Mouse (Mus musculus): ENCODE measurements at regions not wholly inside any gene's neighbourhood (a gene's known extent, or its start where the extent isn't known, plus 50 kb on each side); places are given as distances from the start of the nearest gene placed in this dataset.

DNA sequence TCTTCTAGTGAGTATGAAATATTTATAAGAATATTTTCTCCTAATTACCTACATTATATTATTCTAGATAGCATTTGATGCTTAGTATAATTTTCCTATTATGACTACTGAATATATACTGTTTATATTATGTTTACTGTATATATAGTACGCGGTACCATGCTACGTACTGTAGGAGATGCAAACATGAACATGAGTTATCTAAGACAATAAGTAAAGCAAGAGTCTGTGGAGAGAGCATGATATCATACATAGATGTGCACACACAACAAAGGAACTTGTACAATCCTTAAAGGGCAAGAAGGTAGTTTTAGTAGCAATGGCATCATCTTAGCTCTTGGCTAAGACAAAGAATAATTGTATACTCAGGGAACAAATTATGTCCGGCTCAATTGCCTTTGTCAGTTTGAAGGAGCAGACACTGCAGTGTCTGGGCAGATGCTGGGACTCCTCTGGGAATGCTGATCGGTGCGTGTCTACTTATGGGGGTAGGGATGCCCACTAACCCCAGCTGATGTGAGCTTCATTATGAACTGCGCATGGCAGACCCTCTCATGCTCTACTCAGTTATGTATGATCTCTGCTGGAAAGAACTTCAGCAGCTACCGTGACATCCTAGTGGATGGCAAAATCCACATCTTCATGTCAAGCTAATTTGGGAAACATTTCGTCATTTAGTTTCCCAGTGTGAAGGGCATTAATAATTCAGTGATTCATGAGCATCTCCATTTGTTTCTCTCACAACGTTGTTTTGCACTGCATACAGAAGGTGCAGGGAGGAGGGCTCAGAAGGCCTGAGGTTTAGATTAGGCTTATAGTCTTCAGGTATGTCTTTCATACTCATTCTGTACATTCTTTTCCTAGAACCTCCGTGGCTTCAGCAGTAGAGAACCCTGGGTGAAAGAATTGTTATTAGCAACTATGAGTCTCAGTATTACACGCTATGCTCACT, 70.8 kb upstream of the Mycbp2 start:
- TF ChIP-seq EP300 (IDR thresholded peaks at IDR 0.05; ENCODE audit: low read depth) (no peak), CTCF (IDR thresholded peaks at IDR 0.05; ENCODE audit: low read depth) (no peak)

Measured in liver, postnatal 0 days (tissue).